Mouse (Mus musculus) stomach, embryonic 16.5 days (tissue): ENCODE measurements around the gene Slco2a1. TPM values are rescaled to one million over a fixed set of nuclear protein-coding genes. Genes with fewer than 3 reads are reported as not detected.

ENCODE experiments used
- ATAC-seq: fragments of 200-750 bp; cut with Nextera tagmentation; 2 replicates; pipeline ENCODE4 v1.8.0; 2017; ENCODE audit warnings: moderate number of reproducible peaks, moderate TSS enrichment; ENCODE audit not compliant: insufficient read depth, low FRiP score
- H3K27ac ChIP-seq: fragments of 300-500 bp; sonication (generic); 2 replicates; pipeline ENCODE4 v1.5.1; 2014; ENCODE audit warnings: low read length
- H3K27me3 ChIP-seq: fragments of 300-500 bp; sonication (generic); 2 replicates; pipeline ENCODE4 v1.6.1; 2014; ENCODE audit warnings: low read length, control low read depth, mixed read lengths; ENCODE audit not compliant: control insufficient read depth, insufficient read depth
- H3K36me3 ChIP-seq: fragments of 300-500 bp; sonication (generic); 2 replicates; pipeline ENCODE4 v1.6.1; 2014; ENCODE audit warnings: low read length; ENCODE audit not compliant: control insufficient read depth, insufficient read depth
- H3K4me1 ChIP-seq: fragments of 300-500 bp; sonication (generic); 2 replicates; pipeline ENCODE4 v1.6.1; 2014; ENCODE audit warnings: low read length, control low read depth, mixed read lengths; ENCODE audit not compliant: control insufficient read depth, insufficient read depth
- H3K4me2 ChIP-seq: fragments of 300-500 bp; sonication (generic); 2 replicates; pipeline ENCODE4 v1.6.1; 2014; ENCODE audit warnings: low read depth, low read length, mixed read lengths
- H3K4me3 ChIP-seq: fragments of 300-500 bp; sonication (generic); replicated peaks from 2 replicates; pipeline ENCODE4 v1.5.1; 2014; ENCODE audit warnings: mild to moderate bottlenecking, low read length
- H3K9ac ChIP-seq: fragments of 300-500 bp; sonication (generic); 2 replicates; pipeline ENCODE4 v1.6.1; 2014; ENCODE audit warnings: low read length
- H3K9me3 ChIP-seq: fragments of 300-500 bp; sonication (generic); replicated peaks from 2 replicates; pipeline ENCODE4 v1.6.1; 2016; ENCODE audit warnings: low read length, control low read depth; ENCODE audit not compliant: control insufficient read depth
- WGBS: fragments of 180-500 bp; shearing (Covaris S2); extraction: QIAGEN DNeasy Blood & Tissue Kit; methylation state at CpG from one replicate; pipeline ENCODE4 v1.1.7; 2014; 5-methylcytosine and 5-hydroxymethylcytosine counted together
- polyA plus RNA-seq: library from polyadenylated mRNA; unstranded; fragments of >200 nt; fragmentation: Nextera tagmentation; extraction: Ambion mirVana; gene quantifications from 2 replicates; pipeline ENCODE4 v1.2.1, GENCODE M21; 2015

Gene Slco2a1
- 11.8 and 14.5 TPM in 2 replicates for polyA plus RNA-seq

DNA sequence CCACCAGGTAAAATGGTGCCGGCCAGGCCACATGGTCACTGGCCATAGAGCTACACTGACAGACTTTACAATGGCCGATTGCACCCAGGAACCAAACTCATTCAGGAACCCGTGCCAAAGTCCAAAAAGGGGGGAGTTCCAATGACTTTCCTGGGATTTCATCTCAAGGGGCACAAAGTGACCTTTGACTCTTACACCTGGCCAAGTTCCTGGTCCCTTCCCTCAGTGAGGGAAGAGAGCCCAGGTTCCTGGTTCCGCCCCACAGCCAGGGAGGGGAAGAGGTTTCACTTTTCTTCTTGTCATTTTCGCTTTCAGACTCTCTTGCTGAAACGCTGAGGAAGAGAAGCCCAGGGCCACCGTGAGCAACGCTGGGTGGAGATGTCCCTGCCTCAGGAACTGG lies at the start of gene Slco2a1:
Gene Slco2a1, plus strand, starts transcription at position 251 of the 400 bp plus-strand sequence.
- 76% methylated on average over 8 of the region's 8 CpGs for WGBS
- Histone ChIP-seq H3K27me3 (no peaks in the 10 kb centered on the region), H3K27ac (no peak within 1 kb of the TSS), H3K4me2 (no peak within 1 kb of the TSS), H3K4me3 (no peak within 1 kb of the TSS), H3K4me1 (no peaks in the 10 kb centered on the region), H3K9me3 (no peaks in the 10 kb centered on the region), H3K36me3 (no peaks in the 10 kb centered on the region), H3K9ac (no peak within 1 kb of the TSS)
- no peak for ATAC-seq

DNA sequence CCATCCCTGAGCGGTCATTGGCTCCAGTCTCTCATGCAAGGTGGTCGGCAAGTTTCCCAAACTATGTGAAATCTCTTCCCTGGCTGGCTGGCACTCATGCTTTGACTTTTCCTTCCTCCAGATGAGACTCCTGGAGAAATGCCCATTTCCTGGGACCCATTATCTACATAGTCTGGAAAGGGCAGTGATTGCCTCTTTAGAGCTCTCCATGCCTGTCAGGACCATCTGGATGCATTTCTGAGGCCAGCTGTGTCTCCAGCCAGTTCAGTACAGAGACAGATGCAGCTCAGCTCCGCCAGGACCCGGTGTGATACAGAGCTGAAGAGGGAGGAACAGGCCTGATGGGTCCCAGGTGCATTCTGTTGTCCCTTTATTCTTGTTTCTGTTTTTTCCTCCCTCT lies 46.3 kb upstream of the Slco2a1 start:
- H3K4me3 ChIP-seq: no peak overlapping the region
- 73% methylated on average over 4 of the region's 4 CpGs for WGBS
- no peak overlapping the region for H3K9ac ChIP-seq
- no peak for ATAC-seq
- H3K4me1 ChIP-seq: no peaks in the 10 kb centered on the region
- no peaks in the 10 kb centered on the region for H3K9me3 ChIP-seq
- H3K36me3 ChIP-seq: no peaks in the 10 kb centered on the region
- no peak overlapping the region for H3K4me2 ChIP-seq
- H3K27ac ChIP-seq: no peak overlapping the region
- no peaks in the 10 kb centered on the region for H3K27me3 ChIP-seq

DNA sequence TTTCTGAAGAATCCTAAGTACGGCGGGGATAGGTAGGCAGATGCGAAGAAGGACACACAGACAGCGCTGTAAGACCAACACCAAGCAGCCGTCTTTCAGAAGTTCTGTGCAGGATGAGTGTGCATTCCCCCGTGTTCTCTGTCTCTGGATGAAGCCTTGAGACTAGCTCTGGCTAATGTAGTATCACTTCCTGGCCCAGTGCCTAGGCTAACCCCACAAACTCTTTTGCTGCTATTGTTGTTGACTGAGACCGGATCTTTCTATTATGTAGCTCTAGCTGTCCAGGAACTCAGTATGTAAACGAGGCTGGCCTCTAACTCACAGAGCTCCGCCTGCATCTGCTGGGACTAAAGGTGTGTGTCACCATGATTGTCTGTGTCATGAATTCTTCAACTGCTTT lies 43.6 kb upstream of the Slco2a1 start:
- no peaks in the 10 kb centered on the region for H3K36me3 ChIP-seq
- no peaks in the 10 kb centered on the region for H3K4me1 ChIP-seq
- no peaks in the 10 kb centered on the region for H3K27me3 ChIP-seq
- H3K9ac ChIP-seq: no peak overlapping the region
- H3K4me3 ChIP-seq: no peak overlapping the region
- no peak overlapping the region for H3K4me2 ChIP-seq
- H3K27ac ChIP-seq: no peak overlapping the region
- no peaks in the 10 kb centered on the region for H3K9me3 ChIP-seq
- 87% methylated on average over 9 of the region's 9 CpGs for WGBS
- no peak for ATAC-seq

DNA sequence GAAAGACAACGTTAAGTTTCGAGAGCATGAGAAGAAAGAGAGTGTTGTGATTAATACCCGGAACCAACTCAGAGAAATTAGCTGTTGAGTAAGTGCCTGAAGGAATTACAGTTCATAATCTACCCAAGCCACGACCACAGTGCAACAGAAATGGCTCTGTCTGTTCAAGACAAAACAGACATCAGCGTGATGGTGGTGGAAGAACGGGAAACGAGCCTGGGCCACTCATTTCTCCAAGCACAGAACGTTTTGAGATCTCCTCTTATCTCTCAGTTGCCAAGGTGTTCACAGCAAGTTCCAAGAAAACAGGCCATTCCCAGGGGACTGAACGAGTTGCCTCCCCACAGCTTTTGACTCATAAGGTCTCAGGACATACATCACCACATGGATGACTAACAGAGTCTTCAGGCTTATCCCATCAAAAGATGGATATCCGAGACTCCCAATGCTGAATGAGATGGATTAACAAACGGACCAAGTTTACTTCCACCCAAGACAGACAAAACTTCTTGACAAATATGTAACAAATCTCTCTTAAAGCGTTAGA lies 42.0 kb upstream of the Slco2a1 start:
- Histone ChIP-seq H3K27ac (no peak overlapping the region), H3K36me3 (no peaks in the 10 kb centered on the region), H3K9ac (no peak overlapping the region), H3K4me3 (no peak overlapping the region), H3K27me3 (no peaks in the 10 kb centered on the region), H3K4me1 (no peaks in the 10 kb centered on the region), H3K9me3 (no peaks in the 10 kb centered on the region), H3K4me2 (no peak overlapping the region)
- 73% methylated on average over 12 of the region's 12 CpGs for WGBS
- no peak for ATAC-seq

DNA sequence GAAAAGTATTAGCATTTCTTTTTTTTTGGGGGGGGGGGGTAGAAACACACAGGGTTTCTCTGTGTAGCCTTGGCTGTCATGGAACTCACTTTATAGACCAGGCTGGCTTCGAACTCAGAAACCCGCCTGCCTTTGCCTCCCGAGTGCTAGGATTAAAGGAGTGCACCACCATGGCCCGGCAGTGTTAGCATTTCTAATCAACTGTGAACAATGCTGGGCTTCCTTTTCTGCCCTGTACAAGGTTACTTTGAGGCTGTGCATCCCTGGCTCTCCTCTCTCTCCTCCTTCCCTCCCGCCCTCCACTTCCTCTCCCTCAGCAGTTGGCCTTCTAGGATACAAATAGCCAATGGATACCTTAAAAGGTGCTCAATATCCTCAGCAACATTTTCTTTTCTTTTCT lies 39.8 kb upstream of the Slco2a1 start:
- H3K27me3 ChIP-seq: no peaks in the 10 kb centered on the region
- H3K27ac ChIP-seq: no peak overlapping the region
- no peak for ATAC-seq
- no peaks in the 10 kb centered on the region for H3K36me3 ChIP-seq
- H3K4me2 ChIP-seq: no peak overlapping the region
- 75% methylated on average over 5 of the region's 5 CpGs for WGBS
- H3K4me3 ChIP-seq: no peak overlapping the region
- H3K4me1 ChIP-seq: no peaks in the 10 kb centered on the region
- H3K9me3 ChIP-seq: no peaks in the 10 kb centered on the region
- no peak overlapping the region for H3K9ac ChIP-seq

DNA sequence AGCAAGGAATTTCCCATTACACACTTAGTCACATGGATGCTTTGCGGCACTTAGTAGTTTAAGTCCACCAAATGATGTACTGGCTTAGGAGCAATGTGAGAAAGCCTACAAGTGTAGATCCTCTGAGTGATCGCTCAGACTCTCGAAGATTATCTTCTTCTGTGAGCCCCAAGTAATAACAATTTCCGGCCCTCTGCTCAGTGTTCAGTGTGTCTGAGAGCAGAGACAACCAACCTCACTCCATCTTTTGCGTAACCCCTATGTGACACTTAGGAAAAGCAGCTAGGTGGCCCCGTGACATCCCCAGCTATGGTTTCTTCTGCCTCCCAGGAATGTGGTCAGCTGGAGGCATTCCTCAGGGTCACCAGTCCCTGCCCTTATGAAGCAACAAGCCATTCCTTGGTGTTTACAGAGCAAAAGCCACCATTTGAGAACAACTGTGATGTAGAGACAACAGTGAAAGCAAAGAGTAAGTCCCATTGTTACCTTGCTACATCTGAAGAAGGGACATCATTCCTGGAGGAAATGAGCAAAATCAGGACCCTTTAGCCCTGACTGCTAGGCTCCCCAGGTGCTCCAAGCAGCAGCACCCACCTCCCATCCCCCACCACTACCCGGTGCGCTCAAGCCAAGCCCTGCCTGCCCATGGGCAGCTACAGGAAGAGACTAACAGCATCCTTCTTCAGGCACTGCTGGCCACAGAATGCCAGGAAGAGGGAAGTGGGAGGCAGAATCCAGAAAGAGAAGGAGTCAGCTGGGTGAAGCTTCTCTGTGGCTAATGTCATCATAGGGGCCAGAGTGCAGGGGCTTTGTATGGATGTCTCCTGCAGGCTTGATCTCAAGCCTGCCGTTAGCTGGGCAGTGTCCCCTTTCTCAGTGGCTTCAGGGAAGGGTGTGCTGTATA lies 37.2 kb upstream of the Slco2a1 start:
- Histone ChIP-seq H3K4me1 (no peaks in the 10 kb centered on the region), H3K9ac (no peak overlapping the region), H3K36me3 (no peaks in the 10 kb centered on the region), H3K27ac (no peak overlapping the region), H3K9me3 (no peaks in the 10 kb centered on the region), H3K27me3 (no peaks in the 10 kb centered on the region; the same call in 1 of the 2 replicates), H3K4me2 (no peak overlapping the region), H3K4me3 (no peak overlapping the region)
- 82% methylated on average over 9 of the region's 9 CpGs for WGBS
- ATAC-seq: no peak

DNA sequence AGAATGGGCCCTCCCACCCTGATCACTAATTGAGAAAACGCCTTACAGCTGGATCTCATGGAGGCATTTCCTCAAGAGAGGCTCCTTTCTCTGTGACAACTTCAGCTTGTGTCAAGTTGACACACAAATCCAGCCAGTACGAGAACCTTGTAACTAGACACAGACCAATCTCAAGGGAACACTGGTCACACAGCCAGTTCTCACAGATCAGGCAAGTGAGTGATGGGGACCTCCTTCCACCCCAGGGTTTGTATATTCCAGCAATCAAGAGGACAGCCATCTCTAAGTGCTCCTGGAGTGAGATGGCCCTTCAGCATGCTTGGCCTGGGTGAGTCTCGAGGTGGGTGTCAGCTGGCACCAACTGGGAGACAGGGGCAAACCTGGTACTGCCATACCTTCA lies 32.6 kb upstream of the Slco2a1 start:
- H3K9ac ChIP-seq: no peak overlapping the region
- H3K4me1 ChIP-seq: no peaks in the 10 kb centered on the region
- no peak overlapping the region for H3K4me3 ChIP-seq
- ATAC-seq: no peak
- no peaks in the 10 kb centered on the region for H3K9me3 ChIP-seq
- H3K27me3 ChIP-seq: no peaks in the 10 kb centered on the region; the same call in 1 of the 2 replicates
- WGBS: 78% methylated on average over 3 of the region's 3 CpGs
- no peak overlapping the region for H3K4me2 ChIP-seq
- no peaks in the 10 kb centered on the region for H3K36me3 ChIP-seq
- no peak overlapping the region for H3K27ac ChIP-seq

DNA sequence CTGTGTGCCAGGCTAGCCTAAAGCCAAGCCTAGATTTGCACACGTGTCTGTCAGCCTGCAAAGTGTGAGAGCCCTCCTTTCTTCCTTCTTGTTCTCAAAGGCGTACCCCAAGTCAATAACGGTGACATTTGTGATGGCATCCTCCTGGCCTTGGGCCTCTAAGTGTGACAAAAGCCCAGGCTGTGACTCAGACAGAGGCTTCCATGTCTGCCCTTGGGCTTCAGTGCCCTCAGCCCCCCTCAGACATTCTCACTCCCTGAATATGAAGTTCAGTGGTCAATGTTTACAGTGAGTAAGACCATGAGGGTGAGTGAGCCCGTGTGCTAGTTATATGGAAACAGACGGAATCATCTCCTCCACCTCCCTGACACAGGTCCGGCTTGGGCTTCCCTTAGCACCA lies 29.8 kb upstream of the Slco2a1 start:
- Histone ChIP-seq H3K36me3 (no peaks in the 10 kb centered on the region), H3K9ac (no peak overlapping the region), H3K27me3 (no peaks in the 10 kb centered on the region; the same call in 1 of the 2 replicates), H3K4me3 (no peak overlapping the region), H3K4me2 (no peak overlapping the region), H3K27ac (no peak overlapping the region), H3K9me3 (no peaks in the 10 kb centered on the region), H3K4me1 (no peaks in the 10 kb centered on the region)
- no peak for ATAC-seq
- WGBS: 71% methylated on average over 6 of the region's 6 CpGs

DNA sequence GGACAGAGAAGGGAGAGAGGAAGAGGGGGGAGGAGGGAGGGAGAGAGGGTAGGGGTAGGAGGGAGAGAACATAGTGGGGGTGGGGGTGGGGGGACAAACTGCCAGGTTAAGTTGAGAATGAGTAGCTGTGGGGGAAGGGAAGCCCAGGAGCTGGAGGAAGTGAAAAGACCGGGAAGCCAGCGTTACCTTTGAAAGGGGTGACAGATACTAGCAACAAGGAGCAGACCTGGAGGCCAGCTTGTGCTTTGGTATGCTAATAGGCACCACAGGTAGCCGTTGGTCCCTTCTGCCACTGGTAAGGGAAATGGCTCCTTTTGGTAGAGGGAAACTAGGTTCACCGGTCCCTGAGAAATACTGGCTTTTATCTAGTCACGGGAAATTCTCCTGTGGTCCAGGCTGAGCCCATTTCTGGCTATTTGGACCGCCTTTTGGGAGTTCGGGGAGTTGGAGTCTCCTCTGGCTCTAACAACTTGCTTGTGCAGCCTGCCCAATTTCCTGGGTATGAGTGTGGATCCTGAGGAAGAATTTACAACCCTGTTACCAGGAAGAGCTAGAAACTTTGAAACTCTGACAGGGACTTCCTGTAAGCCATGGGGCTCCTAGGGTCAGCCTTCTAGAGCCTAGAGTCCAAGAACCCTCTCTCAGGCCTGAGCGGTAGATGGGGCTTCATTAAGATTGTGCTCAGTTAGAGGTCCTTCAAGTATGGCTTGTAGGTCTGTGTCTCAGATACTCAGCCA lies 27.0 kb upstream of the Slco2a1 start:
- H3K4me2 ChIP-seq: no peak overlapping the region
- ATAC-seq: no peak
- H3K36me3 ChIP-seq: no peaks in the 10 kb centered on the region
- no peaks in the 10 kb centered on the region for H3K4me1 ChIP-seq
- 33% methylated on average over 8 of the region's 8 CpGs for whole genome bisulfite sequencing
- H3K4me3 ChIP-seq: no peak overlapping the region
- no peak overlapping the region for H3K27ac ChIP-seq
- no peaks in the 10 kb centered on the region for H3K27me3 ChIP-seq
- no peak overlapping the region for H3K9ac ChIP-seq
- no peaks in the 10 kb centered on the region for H3K9me3 ChIP-seq
